Mouse (Mus musculus) heart, adult 2 months (tissue): ENCODE measurements around the gene Slc25a42.

Experiments
- CTCF ChIP-seq: fragments of 200-600 bp; IDR thresholded peaks from 2 replicates; pipeline ENCODE4 v1.8.1; 2022; ENCODE audit warnings: antibody characterized with exemption, mild to moderate bottlenecking, moderate library complexity
- EP300 ChIP-seq: fragments of 200-500 bp; IDR thresholded peaks from 2 replicates; pipeline ENCODE4 v1.6.1; 2011; ENCODE audit warnings: low read depth, low read length, control low read depth; ENCODE audit not compliant: insufficient read depth
- POLR2A ChIP-seq: fragments of 200-500 bp; IDR thresholded peaks from 2 replicates; pipeline ENCODE4 v1.6.1; 2011; ENCODE audit warnings: mild to moderate bottlenecking, low read depth, low read length, control low read depth; ENCODE audit not compliant: insufficient read depth

DNA sequence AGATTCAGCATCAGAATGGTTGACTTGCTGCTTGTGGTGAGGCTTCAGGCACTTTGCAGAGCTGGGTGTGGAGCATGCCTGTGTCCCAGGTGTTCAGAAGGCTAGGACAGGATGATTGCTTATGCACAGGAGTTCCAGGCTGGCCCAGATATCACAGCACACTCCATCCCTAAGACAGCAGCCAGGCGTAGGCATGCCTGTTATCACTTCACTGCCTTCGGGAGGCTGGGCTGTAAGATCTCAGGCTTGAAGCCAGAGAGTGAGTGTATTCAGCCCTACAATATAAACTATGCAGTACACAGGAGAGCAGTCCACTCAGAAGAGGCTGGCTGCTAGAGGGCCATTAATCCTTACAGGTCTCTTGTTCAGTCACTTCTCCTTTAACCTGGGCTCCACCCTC, 46.9 kb upstream of the Slc25a42 start:
- TF ChIP-seq CTCF, result no peak
- TF ChIP-seq POLR2A, result no peak
- no peak for TF ChIP-seq EP300
